Mouse (Mus musculus) bone marrow, adult 2 months (tissue): ENCODE measurements around the gene Ing2. TPM values are rescaled to one million over a fixed set of nuclear protein-coding genes. Genes with fewer than 3 reads are reported as not detected.
A peak's percentile ranks its signal among the peaks of the same experiment; 100 is the strongest.

Experiments used
- H3K27ac ChIP-seq: fragments of 200-500 bp; 2 replicates; pipeline ENCODE4 v1.5.1; 2012; ENCODE audit warnings: low read depth, mild to moderate bottlenecking, control low read depth, inconsistent platforms, low read length; ENCODE audit not compliant: control insufficient read depth, poor library complexity, insufficient read depth
- H3K4me1 ChIP-seq: fragments of 200-500 bp; 2 replicates; pipeline ENCODE4 v1.6.1; 2011; ENCODE audit warnings: low read length; ENCODE audit not compliant: control insufficient read depth, insufficient read depth
- H3K4me3 ChIP-seq: fragments of 200-500 bp; replicated peaks from 2 replicates; pipeline ENCODE3; 2011; ENCODE audit warnings: mild to moderate bottlenecking, low read depth, low read length, control low read depth; ENCODE audit not compliant: control insufficient read depth
- CTCF ChIP-seq: fragments of 200-500 bp; IDR thresholded peaks from 2 replicates; pipeline ENCODE4 v1.5.1; 2011; ENCODE audit warnings: low read length, control low read depth; ENCODE audit not compliant: control insufficient read depth, insufficient read depth
- POLR2A ChIP-seq: fragments of 200-500 bp; IDR thresholded peaks from 2 replicates; pipeline ENCODE4 v1.6.1; 2011; ENCODE audit warnings: low read depth, mild to moderate bottlenecking, control low read depth, low read length, borderline replicate concordance; ENCODE audit not compliant: control insufficient read depth
- WGBS: fragments of 180-500 bp; shearing (Covaris S2); methylation state at CpG from one replicate; pipeline ENCODE4 v1.1.7; 2018; 5-methylcytosine and 5-hydroxymethylcytosine counted together
- polyA plus RNA-seq: library from polyadenylated mRNA; stranded (reverse); fragments of >200 nt; gene quantifications from 2 replicates; pipeline ENCODE4 v1.2.4, GENCODE M21; 2011; ENCODE audit warnings: low replicate concordance; ENCODE audit not compliant: missing spikeins, insufficient read depth, insufficient read length

Gene Ing2
- polyA plus RNA-seq, result 31.1 and 31.8 TPM in 2 replicates

DNA sequence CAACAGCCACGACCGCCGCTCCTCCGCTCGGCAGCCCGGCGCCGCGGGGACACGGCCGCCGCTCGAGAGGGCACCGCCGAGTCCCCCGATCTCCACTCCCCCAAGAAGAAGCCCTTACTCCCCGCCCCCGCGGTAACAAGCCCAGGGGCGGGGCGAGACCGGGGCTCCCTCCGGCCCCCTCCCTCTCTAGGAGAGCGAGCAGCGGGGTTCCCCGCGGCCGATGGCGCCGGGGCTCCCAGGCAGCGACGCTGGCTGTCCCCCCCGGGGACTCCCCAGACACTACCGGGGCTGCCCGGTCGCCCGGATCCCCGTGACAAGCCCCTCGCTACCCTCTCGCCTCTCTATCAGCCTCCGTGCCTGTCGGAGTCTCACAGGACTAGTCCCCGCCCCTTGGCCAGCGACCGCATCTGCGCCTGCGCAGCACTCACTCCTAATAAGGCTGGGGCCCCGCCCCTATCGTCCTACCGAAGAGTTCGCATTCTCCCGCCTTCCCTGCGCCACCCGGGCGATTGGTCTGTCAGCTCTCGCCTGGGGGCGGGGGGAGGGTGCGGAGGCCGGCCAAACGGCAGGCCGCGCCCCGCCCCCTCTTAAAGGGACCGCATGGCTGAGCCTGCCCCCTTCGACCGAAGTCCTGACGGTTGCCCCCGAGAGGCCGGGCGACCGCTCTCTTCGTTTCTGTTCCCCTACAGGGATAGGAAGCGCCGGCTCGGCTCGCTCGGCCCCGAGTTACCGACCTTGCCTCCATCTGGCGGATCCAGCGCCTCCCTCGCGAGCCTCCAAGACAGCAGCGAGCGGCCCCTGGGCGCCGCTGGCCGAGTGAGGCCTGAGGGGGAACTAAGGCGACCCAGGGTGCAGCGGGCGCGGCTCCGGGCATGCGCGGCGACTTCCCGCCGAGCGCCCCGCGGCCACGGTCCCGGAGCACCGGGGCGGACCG is at the start of gene Ing2:
Gene Ing2, minus strand, starts transcription at position 780 of the 934 bp plus-strand sequence.
- Histone ChIP-seq H3K4me3 (peak within 1 kb of the TSS; percentile 92), H3K4me1 (no peaks in the 10 kb centered on the region; the same call in 1 of the 2 replicates), H3K27ac (peak within 1 kb of the TSS; percentile 98)
- TF ChIP-seq POLR2A (peak; percentile 56; the same call in 1 of the 2 replicates), CTCF (no peak)
- WGBS, result under 1% methylated on average over 106 of the region's 106 CpGs

DNA sequence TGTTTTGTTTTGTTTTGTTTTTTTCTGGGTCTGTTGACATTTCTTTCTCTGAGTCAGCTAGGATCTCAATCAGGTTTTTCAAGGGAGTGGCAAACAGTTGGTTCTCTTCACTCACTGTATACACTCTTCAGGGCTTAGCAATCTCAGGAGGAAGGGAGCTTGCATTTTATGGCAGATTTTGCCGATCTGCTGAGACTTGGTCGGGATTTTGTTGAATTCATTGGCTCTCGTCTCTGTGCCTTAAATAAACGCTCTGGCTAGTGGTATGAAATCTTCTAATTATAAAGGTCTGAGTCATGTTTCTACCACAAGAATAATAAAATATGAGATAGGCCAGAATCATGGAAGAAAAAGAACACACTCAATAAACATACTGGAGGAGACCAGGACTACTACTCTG is 46.3 kb upstream of the Ing2 start:
- H3K4me3 ChIP-seq, result no peak overlapping the region
- no peak overlapping the region for H3K27ac ChIP-seq
- H3K4me1 ChIP-seq, result no peaks in the 10 kb centered on the region
- WGBS, result 72% methylated on average over 4 of the region's 4 CpGs
- TF ChIP-seq CTCF, result no peak
- TF ChIP-seq POLR2A, result no peak

DNA sequence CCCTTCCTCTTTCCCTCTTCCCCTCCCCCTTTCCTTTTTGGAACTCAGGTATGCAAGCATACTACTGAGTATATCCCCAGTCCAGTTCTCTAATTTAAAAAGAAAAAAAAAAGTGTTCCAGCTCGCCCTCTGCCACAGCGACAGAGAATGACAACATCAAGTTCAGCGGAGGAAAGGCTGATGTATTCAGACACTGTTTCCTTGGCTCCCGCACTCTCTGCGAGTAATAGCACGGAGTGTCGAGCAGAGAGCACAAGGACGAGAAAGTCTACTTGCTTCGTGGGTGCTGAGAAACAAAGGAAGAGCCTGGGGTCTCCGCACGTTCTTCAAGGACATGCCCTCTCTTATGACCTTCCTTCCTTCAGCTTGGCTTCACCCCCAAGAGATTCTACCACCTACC is 43.3 kb upstream of the Ing2 start:
- no peak for TF ChIP-seq POLR2A
- TF ChIP-seq CTCF, result no peak
- Histone ChIP-seq H3K27ac (no peak overlapping the region), H3K4me3 (no peak overlapping the region), H3K4me1 (no peaks in the 10 kb centered on the region)
- 26% methylated on average over 11 of the region's 11 CpGs for WGBS

DNA sequence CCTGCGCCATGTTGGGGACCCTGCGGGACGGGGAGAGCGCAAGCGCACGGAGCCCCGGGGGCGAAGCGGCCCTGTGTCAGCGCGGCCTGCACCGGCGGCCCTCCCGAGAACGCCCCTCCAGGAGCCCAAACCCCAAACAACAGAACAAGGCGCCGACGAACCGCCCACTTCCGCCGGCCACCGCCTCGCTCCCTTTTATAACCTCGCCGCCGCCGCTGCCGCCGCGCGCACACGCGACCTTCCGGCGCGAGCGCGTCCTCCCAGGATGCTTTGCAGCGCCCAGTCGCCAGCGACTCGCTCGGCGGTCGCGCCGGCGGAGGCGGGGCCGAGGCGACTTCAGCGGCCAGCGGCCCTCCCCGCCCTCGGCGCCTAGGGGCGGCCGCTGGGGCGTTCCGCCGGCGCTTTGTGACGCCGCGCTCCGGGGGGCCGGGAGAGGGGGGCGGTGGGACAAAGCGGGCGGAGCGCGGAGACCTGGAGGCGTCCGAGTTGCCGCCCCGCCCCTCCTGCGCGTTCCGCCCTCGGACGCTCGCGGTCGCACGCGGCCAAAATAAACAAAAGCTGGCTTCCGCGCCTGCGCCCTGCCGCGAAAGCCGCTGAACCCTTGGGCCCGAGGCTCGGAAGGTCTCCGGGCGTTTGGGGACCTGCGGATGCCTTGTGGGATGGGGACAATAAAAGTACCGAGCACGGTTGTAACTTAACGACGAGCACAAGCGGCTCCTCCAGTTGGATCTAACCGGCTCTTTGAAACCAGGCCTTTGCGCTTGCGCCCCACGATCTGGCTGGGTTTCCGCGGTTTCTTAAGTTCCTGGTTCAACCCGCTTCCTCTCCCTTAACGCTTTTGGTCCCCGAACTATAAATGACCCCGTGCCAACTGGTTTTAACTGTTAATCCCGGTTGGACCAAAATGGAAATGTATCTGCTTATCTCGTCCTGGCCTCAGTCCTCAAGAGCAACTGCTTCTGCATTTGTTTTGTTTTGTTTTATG is 38.7 kb upstream of the Ing2 start, which contains the start of gene Cdkn2aip:
Gene Cdkn2aip, minus strand, starts transcription at position 172 of the 985 bp plus-strand sequence.
- no peak for TF ChIP-seq CTCF
- peak; percentile 92; the same call in 1 of the 2 replicates for TF ChIP-seq POLR2A
- WGBS, result under 1% methylated on average over 114 of the region's 114 CpGs
- H3K27ac ChIP-seq, result peak within 1 kb of the TSS; percentile 99
- no peaks in the 10 kb centered on the region for H3K4me1 ChIP-seq
- H3K4me3 ChIP-seq, result peak within 1 kb of the TSS; percentile 98

DNA sequence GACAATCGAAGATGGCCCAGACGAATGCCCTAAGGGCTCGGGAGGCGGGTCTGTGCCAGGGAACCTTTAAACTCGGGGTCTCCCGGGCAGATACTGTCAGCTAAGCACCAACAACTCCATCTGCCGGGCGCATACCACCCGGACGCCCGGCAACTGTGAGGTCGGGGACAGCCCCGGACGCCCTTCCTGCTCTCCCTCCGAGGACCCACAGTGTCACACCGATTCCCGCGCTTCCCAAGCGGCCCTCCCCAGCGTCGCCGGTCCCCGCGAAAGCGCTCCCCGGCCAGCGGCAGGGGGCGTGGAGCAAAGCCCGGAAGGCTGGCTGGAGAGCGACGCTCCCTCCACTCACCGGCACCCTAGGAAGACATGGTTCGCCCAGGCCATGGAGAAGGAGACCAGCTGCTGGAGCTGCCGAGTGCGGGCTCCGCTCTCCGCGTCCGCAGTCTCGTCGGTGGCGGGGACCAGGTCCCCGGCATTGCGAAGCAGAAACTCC is 37.9 kb upstream of the Ing2 start:
- peak overlapping the region; percentile 98 for H3K4me3 ChIP-seq
- under 1% methylated on average over 44 of the region's 44 CpGs for WGBS
- H3K27ac ChIP-seq, result peak overlapping the region; percentile 99
- no peaks in the 10 kb centered on the region for H3K4me1 ChIP-seq
- TF ChIP-seq CTCF (no peak), POLR2A (peak; percentile 35; the same call in 1 of the 2 replicates)

DNA sequence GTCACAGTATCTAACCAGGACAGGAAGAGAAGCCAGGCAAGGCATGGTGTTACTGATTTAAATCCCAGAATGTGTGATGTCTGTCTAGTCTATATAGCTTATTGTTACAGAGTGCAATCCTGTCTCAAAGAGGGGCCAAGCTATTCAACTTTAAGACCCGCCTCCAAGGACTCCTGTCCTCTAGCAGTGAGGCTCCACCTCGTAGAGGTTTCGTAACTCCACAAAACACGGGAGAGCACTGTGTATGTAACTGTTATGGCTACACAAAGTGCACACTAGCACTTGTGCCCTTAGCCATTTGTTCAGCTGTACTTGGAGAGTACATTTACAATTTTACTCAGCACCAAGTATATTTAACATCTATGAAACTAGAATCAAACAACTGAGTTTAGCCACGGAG is 32.8 kb upstream of the Ing2 start:
- WGBS, result 63% methylated on average over 5 of the region's 5 CpGs
- Histone ChIP-seq H3K4me1 (no peaks in the 10 kb centered on the region), H3K27ac (no peak overlapping the region), H3K4me3 (no peak overlapping the region)
- TF ChIP-seq CTCF (no peak), POLR2A (no peak)

DNA sequence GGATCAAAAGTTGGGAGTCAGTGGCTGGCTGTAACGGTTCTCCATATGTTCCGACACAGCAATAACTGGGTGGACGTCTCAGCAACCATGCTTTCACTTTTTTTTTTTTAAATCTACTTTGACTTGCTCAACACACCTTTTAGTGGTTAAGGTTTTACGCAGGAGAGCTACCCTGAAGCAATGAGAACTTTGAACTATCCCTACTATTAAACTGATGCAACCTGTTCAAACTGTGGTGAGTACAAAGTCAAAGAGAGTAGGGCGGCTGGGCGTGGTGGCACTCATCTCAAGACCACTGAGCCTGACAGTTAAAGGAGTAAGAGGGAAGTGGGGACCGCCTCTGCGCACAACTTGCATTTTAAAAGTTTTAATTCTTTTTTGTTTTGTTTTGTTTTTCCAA is 31.4 kb upstream of the Ing2 start:
- Histone ChIP-seq H3K4me1 (no peaks in the 10 kb centered on the region), H3K27ac (no peak overlapping the region), H3K4me3 (no peak overlapping the region)
- TF ChIP-seq CTCF, result no peak
- no peak for TF ChIP-seq POLR2A
- WGBS, result 76% methylated on average over 8 of the region's 8 CpGs
